Mouse (Mus musculus): ENCODE data around the gene Rnaset2a. TPM values are rescaled to one million over a fixed set of nuclear protein-coding genes. Genes with fewer than 3 reads are reported as not detected.
"Not testable (repeated sequence)": the region's sequence is repeated elsewhere in the genome, so short reads cannot be mapped to it uniquely, and the experiment has no call there.

The Rnaset2a gene
- polyA plus RNA-seq, 1 experiment = 79.8 TPM

- H3K4me1 ChIP-seq (replicated peaks; ENCODE audit: control insufficient read depth, insufficient read depth, low read length) = no peaks in the 10 kb centered on the region
- H3K36me3 ChIP-seq (ENCODE audit: control insufficient read depth, insufficient read depth, low read length) = peaks cover 72% of the 10 kb centered on the region
- DNase-seq = no peak
- 96% methylated on average over 5 of the region's 5 CpGs for WGBS
- H3K27ac ChIP-seq (ENCODE audit: control insufficient read depth, insufficient read depth, low read length) = no peak overlapping the region
- no peak for TF ChIP-seq CTCF (IDR thresholded peaks at IDR 0.05; ENCODE audit: borderline replicate concordance, control insufficient read depth, extremely low read depth, insufficient read depth, low read length, poor library complexity)
- TF ChIP-seq POLR2A (IDR thresholded peaks at IDR 0.05; ENCODE audit: control insufficient read depth, extremely low read depth, insufficient read depth, low read length, poor library complexity) = no peak
- no peaks in the 10 kb centered on the region for H3K27me3 ChIP-seq (ENCODE audit: control insufficient read depth, insufficient read depth, low read length)
- no peak overlapping the region for H3K4me3 ChIP-seq (ENCODE audit: control insufficient read depth, insufficient read depth, low read length)
Measured at GRCm38 (mm10) chr17:8177090-8177489, 29.2 kb upstream of the Rnaset2a start.

DNA sequence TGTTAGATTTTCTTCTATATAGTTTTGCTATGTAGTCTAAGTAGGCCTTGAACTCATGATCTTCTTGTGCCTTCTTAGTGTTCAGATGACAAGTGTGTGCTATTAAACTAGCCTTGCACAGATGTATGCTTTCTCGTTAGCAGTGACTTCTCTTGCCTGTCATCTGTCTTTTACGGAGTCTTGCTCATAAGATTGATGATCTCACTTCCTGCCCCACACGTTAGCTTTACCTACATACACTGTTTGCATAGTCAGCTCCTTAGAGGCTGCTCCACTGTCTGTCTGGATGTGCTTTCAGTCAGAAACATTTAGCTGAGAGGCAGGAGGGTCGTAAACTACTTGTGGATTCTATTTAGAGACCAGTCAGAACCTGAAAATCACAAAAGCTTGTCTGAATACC is 23.2 kb upstream of the Rnaset2a start:
- 65% methylated on average over 4 of the region's 4 CpGs for WGBS
- peaks cover 5% of the 10 kb centered on the region; the same call in 1 of the 2 replicates for H3K4me1 ChIP-seq (replicated peaks; ENCODE audit: control insufficient read depth, insufficient read depth, low read length)
- H3K36me3 ChIP-seq (ENCODE audit: control insufficient read depth, insufficient read depth, low read length) = peaks cover 71% of the 10 kb centered on the region
- no peak overlapping the region for H3K4me3 ChIP-seq (ENCODE audit: control insufficient read depth, insufficient read depth, low read length)
- no peak for DNase-seq
- H3K27me3 ChIP-seq (ENCODE audit: control insufficient read depth, insufficient read depth, low read length) = no peaks in the 10 kb centered on the region
- TF ChIP-seq CTCF (IDR thresholded peaks at IDR 0.05; ENCODE audit: borderline replicate concordance, control insufficient read depth, extremely low read depth, insufficient read depth, low read length, poor library complexity) = no peak
- TF ChIP-seq POLR2A (IDR thresholded peaks at IDR 0.05; ENCODE audit: control insufficient read depth, extremely low read depth, insufficient read depth, low read length, poor library complexity) = no peak
- no peak overlapping the region for H3K27ac ChIP-seq (ENCODE audit: control insufficient read depth, insufficient read depth, low read length)

GRCm38 (mm10) chr17:8170331-8170730 is 22.4 kb upstream of the Rnaset2a start:
- peak overlapping the region; percentile 39; the same call in 1 of the 2 replicates for H3K27ac ChIP-seq (ENCODE audit: control insufficient read depth, insufficient read depth, low read length)
- no peaks in the 10 kb centered on the region for H3K27me3 ChIP-seq (ENCODE audit: control insufficient read depth, insufficient read depth, low read length)
- no peak overlapping the region for H3K4me3 ChIP-seq (ENCODE audit: control insufficient read depth, insufficient read depth, low read length)
- TF ChIP-seq CTCF (IDR thresholded peaks at IDR 0.05; ENCODE audit: borderline replicate concordance, control insufficient read depth, extremely low read depth, insufficient read depth, low read length, poor library complexity) (no peak), POLR2A (IDR thresholded peaks at IDR 0.05; ENCODE audit: control insufficient read depth, extremely low read depth, insufficient read depth, low read length, poor library complexity) (no peak)
- H3K36me3 ChIP-seq (ENCODE audit: control insufficient read depth, insufficient read depth, low read length) = peaks cover 64% of the 10 kb centered on the region
- no peak for DNase-seq
- WGBS = 48% methylated on average over 7 of the region's 7 CpGs
- peaks cover 5% of the 10 kb centered on the region; the same call in 1 of the 2 replicates for H3K4me1 ChIP-seq (replicated peaks; ENCODE audit: control insufficient read depth, insufficient read depth, low read length)

DNA sequence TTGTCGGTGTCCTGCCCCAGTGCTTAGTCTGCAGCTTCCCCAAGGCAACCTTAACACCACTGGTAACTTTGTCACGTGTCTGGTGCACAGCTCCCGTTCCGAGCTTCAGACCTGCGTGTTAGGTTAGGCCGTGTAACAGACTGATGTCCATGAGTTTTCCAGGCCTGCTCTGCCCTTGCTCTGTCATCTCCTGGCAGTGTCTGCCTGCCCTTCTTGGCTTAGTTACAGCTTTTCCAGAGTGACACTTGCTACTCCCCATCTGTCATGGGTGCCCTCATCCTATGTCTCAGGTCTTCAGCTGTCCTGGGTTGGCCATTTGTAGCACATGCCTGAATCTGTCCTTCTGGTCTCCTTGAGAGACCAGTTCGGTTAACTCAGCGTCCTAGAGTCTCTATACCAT is 19.5 kb upstream of the Rnaset2a start:
- not testable (repeated sequence) for H3K27ac ChIP-seq (ENCODE audit: control insufficient read depth, insufficient read depth, low read length); H3K27me3 ChIP-seq (ENCODE audit: control insufficient read depth, insufficient read depth, low read length); DNase-seq; H3K4me3 ChIP-seq (ENCODE audit: control insufficient read depth, insufficient read depth, low read length)
- H3K36me3 ChIP-seq (ENCODE audit: control insufficient read depth, insufficient read depth, low read length) = peaks cover 36% of the 10 kb centered on the region
- peaks cover 14% of the 10 kb centered on the region for H3K4me1 ChIP-seq (replicated peaks; ENCODE audit: control insufficient read depth, insufficient read depth, low read length)
- WGBS = 94% methylated on average over 7 of the region's 8 CpGs

- Histone ChIP-seq H3K4me1 (replicated peaks; ENCODE audit: control insufficient read depth, insufficient read depth, low read length) (peaks cover 14% of the 10 kb centered on the region), H3K36me3 (ENCODE audit: control insufficient read depth, insufficient read depth, low read length) (peaks cover 26% of the 10 kb centered on the region)
- not testable (repeated sequence) for H3K4me3 ChIP-seq (ENCODE audit: control insufficient read depth, insufficient read depth, low read length); H3K27ac ChIP-seq (ENCODE audit: control insufficient read depth, insufficient read depth, low read length); H3K27me3 ChIP-seq (ENCODE audit: control insufficient read depth, insufficient read depth, low read length); DNase-seq
- 47% methylated on average over 2 of the region's 3 CpGs for WGBS
Measured at GRCm38 (mm10) chr17:8166454-8166853, 18.6 kb upstream of the Rnaset2a start.

DNA sequence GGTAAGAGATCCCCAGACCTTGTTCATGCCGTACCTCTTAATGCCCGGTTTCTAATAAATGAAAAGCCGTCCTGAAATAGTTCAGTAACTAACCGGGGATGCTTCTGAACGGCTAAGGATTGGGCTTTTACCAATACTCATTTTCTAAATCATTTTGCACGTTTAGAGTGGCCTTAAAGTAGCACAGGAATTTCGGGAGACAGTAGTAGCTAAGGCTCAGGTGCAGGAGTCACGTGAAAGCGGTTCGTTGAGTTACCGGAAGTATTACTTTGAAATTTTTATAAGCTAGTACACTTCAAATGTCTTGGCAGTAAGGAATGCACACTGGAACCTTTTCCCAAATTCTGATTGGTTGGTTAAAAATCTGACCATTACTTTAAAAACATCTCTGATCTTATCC is 18.1 kb upstream of the Rnaset2a start:
- peak; percentile 25 for DNase-seq
- 0% methylated on average over 11 of the region's 11 CpGs for WGBS
- Histone ChIP-seq H3K27ac (ENCODE audit: control insufficient read depth, insufficient read depth, low read length) (peak overlapping the region; percentile 86; the same call in 1 of the 2 replicates), H3K4me1 (replicated peaks; ENCODE audit: control insufficient read depth, insufficient read depth, low read length) (peaks cover 14% of the 10 kb centered on the region), H3K4me3 (ENCODE audit: control insufficient read depth, insufficient read depth, low read length) (peak overlapping the region; percentile 68), H3K36me3 (ENCODE audit: control insufficient read depth, insufficient read depth, low read length) (peaks cover 22% of the 10 kb centered on the region)
- H3K27me3 ChIP-seq (ENCODE audit: control insufficient read depth, insufficient read depth, low read length) = not testable (repeated sequence)

DNA sequence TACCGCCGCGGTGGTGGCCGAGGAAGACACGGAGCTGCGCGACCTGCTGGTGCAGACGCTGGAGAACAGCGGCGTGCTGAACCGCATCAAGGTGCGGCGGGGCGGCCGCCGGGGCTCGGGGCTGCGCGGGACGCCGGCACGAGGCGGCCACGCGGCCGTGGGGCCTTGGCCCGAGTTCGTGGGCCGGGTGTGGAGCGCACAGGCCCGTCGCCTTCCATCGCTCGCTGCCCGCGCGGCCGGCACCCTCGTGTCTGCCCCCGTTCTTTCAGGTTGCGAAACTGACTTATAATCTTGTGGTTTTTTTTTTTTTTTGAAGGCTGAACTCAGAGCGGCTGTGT is 17.7 kb upstream of the Rnaset2a start:
- Histone ChIP-seq H3K27ac (ENCODE audit: control insufficient read depth, insufficient read depth, low read length) (peak overlapping the region; percentile 86), H3K4me3 (ENCODE audit: control insufficient read depth, insufficient read depth, low read length) (peak overlapping the region; percentile 68), H3K36me3 (ENCODE audit: control insufficient read depth, insufficient read depth, low read length) (peaks cover 18% of the 10 kb centered on the region), H3K4me1 (replicated peaks; ENCODE audit: control insufficient read depth, insufficient read depth, low read length) (peaks cover 14% of the 10 kb centered on the region)
- peak; percentile 49 for DNase-seq
- H3K27me3 ChIP-seq (ENCODE audit: control insufficient read depth, insufficient read depth, low read length) = not testable (repeated sequence)
- WGBS = 1% methylated on average over 41 of the region's 42 CpGs

DNA sequence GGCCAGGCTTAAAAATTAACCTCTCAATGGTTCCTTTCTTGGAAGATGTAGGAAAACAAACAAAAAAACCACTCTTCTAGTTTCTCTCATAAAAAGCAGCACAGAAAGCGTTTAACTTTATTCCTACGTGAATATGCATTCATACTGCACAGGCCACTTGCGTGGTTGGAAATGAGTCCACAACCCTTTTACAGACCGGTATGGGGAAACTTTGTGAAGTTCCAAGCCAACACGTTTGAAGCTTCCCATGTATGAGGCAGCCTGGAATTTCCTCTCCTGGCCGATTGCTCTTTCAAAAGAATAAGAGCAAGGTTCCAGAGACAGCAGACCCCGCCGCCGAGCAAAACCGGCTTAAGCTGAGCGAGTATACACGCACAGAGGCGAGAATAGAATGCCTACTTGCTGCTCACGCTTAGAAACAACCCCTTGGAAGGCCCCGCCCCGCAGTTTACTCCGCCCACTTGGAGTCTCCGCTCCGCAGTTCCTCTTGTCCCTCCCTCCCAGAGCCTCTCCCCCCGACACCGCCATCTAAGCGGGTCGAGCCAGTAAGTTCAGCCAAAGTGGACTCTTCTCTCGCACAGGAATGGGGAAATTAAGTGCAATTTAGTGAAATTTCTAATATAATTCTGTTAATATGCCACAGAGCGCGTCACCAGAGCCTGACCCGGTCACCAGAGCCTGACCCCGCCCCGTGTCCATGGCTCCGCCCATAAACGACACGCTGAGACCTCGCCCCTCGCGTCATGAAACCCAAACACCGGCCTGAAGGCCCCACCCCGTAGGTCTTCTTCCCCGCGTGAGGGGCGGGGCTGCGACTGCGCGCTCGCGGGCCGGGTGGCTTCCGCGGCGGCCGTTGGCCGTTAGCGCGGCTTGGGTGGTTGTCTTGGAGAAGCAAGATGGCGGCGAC is 17.1 kb upstream of the Rnaset2a start, which contains the start of gene Fgfr1op:
Gene Fgfr1op (plus strand): TSS at position 801 of the 907 bp plus-strand sequence.
- H3K4me1 ChIP-seq (replicated peaks; ENCODE audit: control insufficient read depth, insufficient read depth, low read length); H3K27me3 ChIP-seq (ENCODE audit: control insufficient read depth, insufficient read depth, low read length): not testable (repeated sequence)
- peak; percentile 63 for DNase-seq
- H3K27ac ChIP-seq (ENCODE audit: control insufficient read depth, insufficient read depth, low read length) = peak within 1 kb of the TSS; percentile 86
- peaks cover 12% of the 10 kb centered on the region for H3K36me3 ChIP-seq (ENCODE audit: control insufficient read depth, insufficient read depth, low read length)
- peak within 1 kb of the TSS; percentile 68 for H3K4me3 ChIP-seq (ENCODE audit: control insufficient read depth, insufficient read depth, low read length)
- WGBS = 1% methylated on average over 19 of the region's 55 CpGs

- not testable (repeated sequence) for H3K4me3 ChIP-seq (ENCODE audit: control insufficient read depth, insufficient read depth, low read length); H3K4me1 ChIP-seq (replicated peaks; ENCODE audit: control insufficient read depth, insufficient read depth, low read length); H3K27ac ChIP-seq (ENCODE audit: control insufficient read depth, insufficient read depth, low read length); H3K27me3 ChIP-seq (ENCODE audit: control insufficient read depth, insufficient read depth, low read length); H3K36me3 ChIP-seq (ENCODE audit: control insufficient read depth, insufficient read depth, low read length)
- DNase-seq = peak; percentile 58
- 36% methylated on average over 3 of the region's 3 CpGs for WGBS
Measured at GRCm38 (mm10) chr17:8160969-8161368, 13.1 kb upstream of the Rnaset2a start.

GRCm38 (mm10) chr17:8158627-8159026 is 10.7 kb upstream of the Rnaset2a start:
- H3K4me1 ChIP-seq (replicated peaks; ENCODE audit: control insufficient read depth, insufficient read depth, low read length); H3K27me3 ChIP-seq (ENCODE audit: control insufficient read depth, insufficient read depth, low read length); H3K4me3 ChIP-seq (ENCODE audit: control insufficient read depth, insufficient read depth, low read length); H3K36me3 ChIP-seq (ENCODE audit: control insufficient read depth, insufficient read depth, low read length); H3K27ac ChIP-seq (ENCODE audit: control insufficient read depth, insufficient read depth, low read length); DNase-seq: not testable (repeated sequence)
- 0% methylated on average over 1 of the region's 1 CpGs for WGBS
